Mouse (Mus musculus) left cerebral cortex, adult 18-20 months (tissue): Measurements from ENCODE around the gene Nfe2l3. TPM values are rescaled to one million over a fixed set of nuclear protein-coding genes. Genes with fewer than 3 reads are reported as not detected.

Source experiments
- DNase-seq, 2 experiments: peaks; one replicate each; pipeline ENCODE4 v3.0.0; 2021 to 2022; ENCODE audit warnings: low spot score in 2 of 2, mixed read lengths in 1 of 2
- total RNA-seq, 2 experiments: library from RNA; stranded (reverse); gene quantifications; 2 replicates each; pipeline ENCODE4 v1.2.3; 2021

The Nfe2l3 gene
- total RNA-seq, 2 experiments from 2014 or later, result 1.8 to 1.9 TPM

GRCm38 (mm10) chr6:51442191-51442835 lies 9.8 kb downstream of the Nfe2l3 start:
- DNase-seq, result no peak

- no peak for DNase-seq
These were observed 20.5 kb downstream of the Nfe2l3 start for GRCm38 (mm10) chr6:51452927-51453503.

- no peak for DNase-seq
These were observed 22.5 kb downstream of the Nfe2l3 start for GRCm38 (mm10) chr6:51454949-51455348.

GRCm38 (mm10) chr6:51456198-51456597 lies 23.7 kb downstream of the Nfe2l3 start:
- no peak for DNase-seq

GRCm38 (mm10) chr6:51457283-51457682 lies 24.8 kb downstream of the Nfe2l3 start:
- no peak for DNase-seq

GRCm38 (mm10) chr6:51457770-51458387 lies 25.4 kb downstream of the Nfe2l3 start:
- no peak for DNase-seq

- DNase-seq, result no peak
These were observed 26.4 kb downstream of the Nfe2l3 start for GRCm38 (mm10) chr6:51458925-51459312.

- DNase-seq, result no peak
These were observed 27.0 kb downstream of the Nfe2l3 start for GRCm38 (mm10) chr6:51459313-51460020.

GRCm38 (mm10) chr6:51460021-51460360 lies 27.5 kb downstream of the Nfe2l3 start:
- no peak for DNase-seq

GRCm38 (mm10) chr6:51460363-51460762 lies 27.9 kb downstream of the Nfe2l3 start:
- DNase-seq, result no peak

GRCm38 (mm10) chr6:51467649-51468048 lies 35.2 kb downstream of the Nfe2l3 start:
- DNase-seq, result no peak

GRCm38 (mm10) chr6:51468891-51469561 lies 36.6 kb downstream of the Nfe2l3 start:
- DNase-seq, result peak; percentile 67 to 74

GRCm38 (mm10) chr6:51469715-51470310 lies 37.3 kb downstream of the Nfe2l3 start, which contains the start of gene Hnrnpa2b1:
Gene Hnrnpa2b1, minus strand, starts transcription at chr6:51469894.
- peak; percentile 97 to 99 for DNase-seq

GRCm38 (mm10) chr6:51470311-51471178 lies 38.1 kb downstream of the Nfe2l3 start, which contains the start of gene Cbx3:
Gene Cbx3, plus strand, starts transcription at chr6:51470360.
- peak; percentile 72 to 83 for DNase-seq

- no peak for DNase-seq
These were observed 38.7 kb downstream of the Nfe2l3 start for GRCm38 (mm10) chr6:51471179-51471505.

GRCm38 (mm10) chr6:51471782-51472181 lies 39.3 kb downstream of the Nfe2l3 start:
- no peak for DNase-seq

GRCm38 (mm10) chr6:51472213-51472612 lies 39.7 kb downstream of the Nfe2l3 start:
- DNase-seq, result no peak

GRCm38 (mm10) chr6:51479136-51479731 lies 46.8 kb downstream of the Nfe2l3 start:
- DNase-seq, result no peak

GRCm38 (mm10) chr6:51481548-51481947 lies 49.1 kb downstream of the Nfe2l3 start:
- no peak for DNase-seq

GRCm38 (mm10) chr6:51483861-51484260 lies 51.4 kb downstream of the Nfe2l3 start:
- no peak for DNase-seq
